Mouse (Mus musculus): ENCODE measurements around the gene Rmnd1. TPM values are rescaled to one million over a fixed set of nuclear protein-coding genes. Genes with fewer than 3 reads are reported as not detected.

The Rmnd1 gene
- total RNA-seq, 2 experiments from 2014 or later = 52.3 to 58.5 TPM

DNA sequence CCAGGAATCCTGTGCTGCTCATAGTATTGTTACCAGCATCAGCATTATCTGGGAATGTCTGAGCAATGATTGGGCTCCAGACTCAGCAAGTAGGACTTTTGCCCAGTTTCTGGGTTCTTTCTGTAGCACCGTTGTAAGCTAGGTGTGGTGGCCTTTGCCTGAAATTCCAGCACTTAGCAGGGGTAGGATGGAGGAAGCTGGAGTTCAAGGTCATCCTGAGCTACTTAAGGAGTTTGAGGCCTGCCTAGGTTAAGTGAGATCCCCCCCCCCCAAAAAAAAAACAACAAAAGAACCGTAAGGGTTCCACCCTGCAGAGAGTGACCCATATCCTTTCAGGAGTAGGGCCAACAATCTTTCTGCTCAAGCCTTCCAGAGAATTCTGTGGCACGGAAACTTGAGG is 67.6 kb downstream of the Rmnd1 start:
- DNase-seq (ENCODE audit: low spot score) = no peak
- intact Hi-C loops (cut with DNase I) = no loop called here

DNA sequence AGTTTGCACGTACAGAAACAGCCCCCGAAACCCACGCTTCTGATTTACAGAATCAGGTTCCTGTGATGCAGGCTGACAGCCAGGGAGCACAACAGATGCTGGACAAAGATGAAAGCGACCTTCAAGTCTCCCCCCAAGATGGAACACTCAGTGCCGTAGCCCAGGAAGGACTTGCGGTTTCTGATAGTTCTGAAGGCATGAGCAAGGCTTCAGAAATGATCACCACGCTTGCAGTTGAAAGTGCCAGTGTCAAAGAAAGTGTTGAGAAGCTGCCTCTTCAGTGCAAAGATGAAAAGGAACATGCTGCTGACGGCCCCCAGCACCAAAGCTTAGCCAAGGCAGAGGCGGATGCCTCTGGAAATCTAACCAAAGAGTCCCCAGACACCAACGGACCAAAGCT is 74.8 kb downstream of the Rmnd1 start:
- DNase-seq (ENCODE audit: low spot score) = no peak
- intact Hi-C loops (cut with DNase I) = no loop called here

DNA sequence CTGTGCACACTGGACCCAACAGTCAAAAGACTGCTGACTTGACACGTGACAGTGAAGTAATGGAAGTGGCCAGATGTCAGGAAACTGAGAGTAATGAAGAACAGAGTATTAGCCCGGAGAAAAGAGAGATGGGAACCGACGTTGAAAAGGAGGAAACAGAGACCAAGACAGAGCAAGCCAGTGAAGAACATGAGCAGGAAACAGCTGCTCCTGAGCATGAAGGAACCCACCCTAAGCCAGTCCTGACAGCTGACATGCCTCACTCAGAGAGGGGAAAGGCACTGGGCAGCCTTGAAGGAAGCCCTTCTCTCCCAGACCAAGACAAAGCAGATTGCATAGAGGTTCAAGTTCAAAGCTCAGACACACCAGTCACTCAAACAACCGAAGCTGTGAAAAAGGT is 75.5 kb downstream of the Rmnd1 start:
- DNase-seq (ENCODE audit: low spot score) = no peak
- intact Hi-C loops (cut with DNase I) = no loop called here

DNA sequence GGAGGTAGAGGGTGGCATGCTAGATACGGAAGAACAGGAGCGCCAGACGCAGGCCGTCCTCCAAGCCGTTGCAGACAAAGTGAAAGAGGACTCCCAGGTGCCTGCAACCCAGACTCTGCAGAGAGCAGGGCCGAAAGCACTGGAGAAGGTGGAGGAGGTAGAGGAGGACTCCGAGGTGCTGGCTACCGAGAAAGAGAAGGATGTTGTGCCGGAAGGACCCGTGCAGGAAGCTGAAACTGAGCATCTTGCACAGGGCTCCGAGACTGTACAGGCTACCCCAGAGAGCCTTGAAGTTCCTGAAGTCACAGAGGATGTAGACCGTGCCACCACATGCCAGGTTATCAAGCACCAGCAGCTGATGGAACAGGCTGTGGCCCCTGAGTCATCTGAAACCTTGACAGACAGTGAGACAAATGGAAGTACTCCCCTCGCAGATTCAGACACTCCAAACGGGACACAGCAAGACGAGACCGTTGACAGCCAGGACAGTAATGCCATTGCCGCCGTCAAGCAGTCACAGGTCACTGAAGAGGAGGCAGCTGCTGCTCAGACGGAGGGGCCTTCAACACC is 76.2 kb downstream of the Rmnd1 start:
- no peak for DNase-seq (ENCODE audit: low spot score)
- intact Hi-C loops (cut with DNase I) = no loop called here

DNA sequence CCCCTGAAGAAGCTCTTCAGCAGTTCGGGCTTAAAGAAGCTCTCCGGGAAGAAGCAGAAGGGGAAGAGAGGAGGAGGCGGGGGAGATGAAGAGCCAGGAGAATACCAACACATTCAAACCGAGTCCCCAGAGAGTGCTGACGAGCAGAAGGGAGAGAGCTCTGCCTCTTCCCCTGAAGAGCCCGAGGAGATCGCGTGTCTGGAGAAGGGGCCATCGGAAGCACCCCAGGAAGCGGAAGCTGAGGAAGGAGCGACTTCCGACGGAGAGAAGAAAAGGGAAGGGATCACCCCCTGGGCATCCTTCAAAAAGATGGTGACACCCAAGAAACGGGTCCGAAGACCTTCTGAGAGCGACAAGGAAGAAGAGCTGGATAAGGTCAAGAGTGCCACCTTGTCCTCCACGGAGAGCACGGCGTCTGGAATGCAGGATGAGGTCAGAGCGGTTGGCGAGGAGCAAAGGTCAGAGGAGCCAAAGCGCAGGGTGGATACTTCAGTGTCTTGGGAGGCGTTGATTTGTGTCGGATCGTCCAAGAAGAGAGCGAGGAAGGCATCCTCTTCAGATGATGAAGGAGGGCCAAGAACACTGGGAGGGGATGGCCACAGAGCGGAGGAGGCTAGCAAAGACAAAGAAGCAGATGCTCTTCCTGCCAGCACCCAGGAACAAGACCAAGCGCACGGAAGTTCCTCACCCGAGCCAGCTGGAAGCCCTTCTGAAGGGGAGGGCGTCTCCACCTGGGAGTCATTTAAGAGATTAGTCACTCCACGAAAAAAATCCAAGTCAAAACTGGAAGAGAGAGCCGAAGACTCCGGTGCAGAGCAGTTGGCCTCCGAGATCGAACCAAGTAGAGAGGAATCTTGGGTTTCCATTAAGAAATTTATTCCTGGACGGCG is 77.6 kb downstream of the Rmnd1 start:
- DNase-seq (ENCODE audit: low spot score) = no peak
- intact Hi-C loops (cut with DNase I) = no loop called here

Other genes with a start within 250 kb of the Rmnd1 start
- gene Akap12, start 166.0 kb downstream of the Rmnd1 start, total RNA-seq (2021) = 10 to 100 TPM; 23.7 to 25.3 TPM
- 1 to 10 TPM; 6.0 to 6.3 TPM for gene Zbtb2, start 44.3 kb downstream of the Rmnd1 start, total RNA-seq (2021)
- gene Armt1, start 79 bp upstream of the Rmnd1 start, total RNA-seq (2021) = 1 to 10 TPM; 7.1 to 8.5 TPM
- gene Ccdc170, start 50.1 kb upstream of the Rmnd1 start, total RNA-seq (2021) = under 1 TPM; 0.20 to 0.21 TPM
- under 1 TPM; 0.67 to 0.99 TPM for gene Esr1, start 179.2 kb upstream of the Rmnd1 start, total RNA-seq (2021)